Mouse (Mus musculus) mesoderm, embryonic 11.5 days (tissue): ENCODE measurements around the gene Lime1.
A peak's percentile ranks its signal among the peaks of the same experiment; 100 is the strongest.

Experiments
- DNase-seq: peaks from one replicate; pipeline ENCODE4 v3.0.0-alpha.2; 2012; ENCODE audit warnings: low read depth, low spot score

Gene Lime1

DNA sequence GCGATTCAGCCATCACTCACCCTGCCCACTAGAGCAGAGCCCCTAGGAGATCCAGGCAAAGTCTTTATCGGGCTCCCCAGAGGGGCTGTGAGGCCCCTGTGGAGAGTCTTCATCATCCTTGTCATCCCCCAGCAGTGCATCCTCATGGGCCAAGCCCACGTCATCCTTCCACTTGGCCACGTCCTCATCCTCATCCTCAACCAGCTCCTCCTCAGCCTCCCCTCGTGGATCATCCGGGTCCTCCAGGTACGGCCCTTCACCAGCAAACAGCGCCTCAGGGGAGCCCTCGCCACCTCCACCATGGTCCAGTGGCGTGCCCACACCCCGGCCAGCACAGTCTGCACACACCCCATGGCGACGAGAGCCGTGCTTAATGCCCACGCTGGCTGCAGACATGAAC, 11.1 kb downstream of the Lime1 start:
- no peak for DNase-seq

DNA sequence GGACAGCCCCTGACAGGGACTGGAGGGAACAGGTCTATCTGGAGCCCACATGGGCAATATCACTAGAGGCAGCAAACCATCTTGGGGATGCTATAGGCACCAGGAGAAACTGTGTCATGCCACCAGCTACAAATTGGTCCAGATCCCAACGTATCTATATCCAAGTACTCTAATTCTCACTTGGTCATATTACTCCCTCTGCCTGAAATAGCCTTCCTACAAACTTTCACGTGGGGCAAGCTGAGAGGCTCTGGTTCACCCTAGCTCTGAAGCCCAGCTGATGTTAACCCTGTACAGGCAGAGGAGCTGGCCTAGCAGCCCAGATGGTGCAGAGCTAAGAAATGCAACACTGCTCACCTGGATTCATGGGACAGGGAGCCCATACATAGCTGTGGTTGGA, 11.7 kb downstream of the Lime1 start:
- DNase-seq, result no peak

DNA sequence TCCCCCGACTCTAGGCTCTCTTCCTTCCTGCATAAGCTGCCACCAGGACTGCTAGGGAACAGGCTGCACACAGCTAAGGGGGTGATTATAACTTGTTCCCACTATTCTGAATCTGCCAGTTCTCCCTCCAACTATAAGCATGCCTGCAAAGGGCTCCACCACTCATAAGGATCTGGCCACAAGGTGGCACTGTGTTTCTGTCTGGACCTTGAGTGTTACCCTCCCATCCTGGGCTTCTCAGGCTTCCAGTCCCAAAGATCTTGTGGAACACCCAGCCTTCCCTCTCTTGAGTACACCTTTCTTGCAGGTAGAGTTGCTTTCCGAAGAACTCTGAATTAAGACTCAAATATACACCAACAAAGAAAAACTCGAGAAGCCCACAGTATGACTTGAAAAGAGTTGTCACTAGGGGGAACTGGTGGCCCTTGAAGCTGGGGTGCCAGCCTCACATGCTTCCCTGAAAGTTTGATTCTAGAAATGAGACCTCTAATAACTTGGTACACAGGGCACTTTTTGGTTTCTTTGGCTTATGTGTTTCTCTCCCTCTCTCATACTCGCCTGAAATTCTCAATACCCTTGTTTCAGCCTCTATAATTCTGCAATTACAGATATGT, 12.8 kb downstream of the Lime1 start:
- peak; percentile 89 for DNase-seq

DNA sequence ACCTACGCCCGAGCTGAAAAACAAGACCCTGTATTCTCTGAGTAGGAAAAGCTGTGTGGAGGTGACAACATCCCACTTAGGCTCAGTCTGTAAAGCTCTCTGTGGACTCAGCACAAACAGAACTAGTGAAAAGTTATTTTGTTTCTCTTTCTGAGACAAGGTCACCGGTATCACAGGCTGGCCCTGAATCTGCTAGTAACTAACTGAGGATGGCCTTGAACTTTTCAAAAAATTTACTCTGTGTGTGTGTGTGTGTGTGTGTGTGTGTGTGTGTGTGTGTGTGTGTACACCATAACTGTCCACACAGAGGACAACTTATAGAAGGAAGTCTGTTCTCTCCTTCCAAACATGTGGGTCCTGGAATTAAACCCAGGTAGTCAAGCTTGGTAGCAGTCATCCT, 14.2 kb downstream of the Lime1 start:
- no peak for DNase-seq

DNA sequence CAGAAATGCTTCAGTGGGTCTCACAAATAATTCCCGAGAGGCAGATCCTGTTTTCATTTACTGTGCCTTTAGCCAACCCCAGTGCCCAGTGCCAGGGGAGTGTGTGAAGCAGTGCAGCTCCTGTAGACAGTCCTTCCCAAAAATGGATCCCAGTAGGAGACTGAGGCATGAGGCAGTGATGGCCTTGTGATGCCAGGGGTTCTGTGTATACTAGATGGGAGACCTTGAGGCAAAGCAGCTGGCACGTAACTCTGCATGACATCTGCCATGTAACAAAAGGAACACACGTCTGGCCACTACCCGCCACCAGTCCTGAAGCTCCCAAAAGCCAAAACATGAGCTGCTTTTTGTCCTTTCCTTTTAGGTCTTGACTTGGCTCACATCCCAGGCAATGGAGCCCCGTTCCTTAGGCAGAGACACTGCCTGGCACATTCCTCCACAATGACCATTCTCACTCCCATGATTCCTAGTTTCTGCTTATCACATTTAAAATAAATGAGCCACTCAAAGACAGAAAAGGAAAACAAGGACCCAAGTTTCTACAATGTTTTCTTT, 17.4 kb downstream of the Lime1 start:
- DNase-seq, result no peak

DNA sequence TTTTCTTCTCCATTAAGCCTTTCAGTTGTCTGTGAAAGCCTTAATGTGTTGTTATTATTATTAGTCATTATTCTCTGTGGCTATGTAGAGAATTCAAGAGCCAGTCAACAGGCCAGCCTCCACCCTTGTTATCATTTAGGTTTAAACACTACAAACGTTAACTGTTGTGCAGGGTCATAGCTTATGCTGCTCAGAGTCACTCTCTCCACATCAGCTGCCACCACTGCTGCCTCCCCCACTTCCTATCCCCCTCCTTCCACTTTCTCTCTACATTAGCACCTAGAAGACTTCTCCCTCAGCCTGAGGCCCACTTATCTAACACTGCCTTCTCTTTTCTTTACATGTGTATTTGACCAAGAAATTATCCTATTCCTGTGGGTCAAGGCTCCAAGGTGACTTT, 21.6 kb downstream of the Lime1 start:
- no peak for DNase-seq

DNA sequence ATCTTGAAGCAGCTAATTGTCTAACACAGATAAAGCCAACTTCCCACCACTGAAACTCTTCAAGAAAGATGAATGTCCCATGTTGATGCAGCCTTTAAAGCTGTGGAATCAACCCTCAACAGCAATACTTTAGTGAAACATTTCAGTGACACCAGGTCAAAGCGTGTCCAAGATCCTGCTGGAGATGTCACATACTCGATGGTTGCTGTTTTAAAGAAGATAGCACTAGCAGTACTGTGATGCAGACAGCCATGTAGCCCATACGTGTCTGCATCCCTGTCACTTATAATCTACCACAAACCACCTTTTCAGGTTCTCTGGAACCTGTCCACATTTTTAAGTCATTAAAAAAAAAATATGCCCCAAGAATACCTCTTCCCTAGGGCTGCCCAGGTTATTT, 23.8 kb downstream of the Lime1 start:
- DNase-seq, result no peak

DNA sequence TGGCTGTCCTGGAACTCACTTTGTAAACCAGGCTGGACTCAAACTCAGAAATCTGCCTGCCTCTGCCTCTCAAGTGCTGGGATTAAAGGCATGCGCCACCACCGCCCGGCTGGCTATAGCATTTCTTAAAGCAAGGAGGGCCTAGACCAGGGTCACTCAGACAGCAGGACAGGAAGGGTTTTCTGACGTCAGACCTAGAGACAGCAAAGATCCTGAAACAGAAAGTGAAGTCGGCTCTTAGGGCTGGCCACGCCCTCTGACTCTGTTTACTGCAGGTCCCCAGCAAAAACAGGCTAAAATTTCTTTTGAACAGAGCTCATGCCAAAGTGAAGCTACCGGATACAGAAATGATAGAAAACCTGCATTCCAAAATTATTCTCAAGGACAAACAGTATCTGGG, 29.8 kb downstream of the Lime1 start:
- no peak for DNase-seq

DNA sequence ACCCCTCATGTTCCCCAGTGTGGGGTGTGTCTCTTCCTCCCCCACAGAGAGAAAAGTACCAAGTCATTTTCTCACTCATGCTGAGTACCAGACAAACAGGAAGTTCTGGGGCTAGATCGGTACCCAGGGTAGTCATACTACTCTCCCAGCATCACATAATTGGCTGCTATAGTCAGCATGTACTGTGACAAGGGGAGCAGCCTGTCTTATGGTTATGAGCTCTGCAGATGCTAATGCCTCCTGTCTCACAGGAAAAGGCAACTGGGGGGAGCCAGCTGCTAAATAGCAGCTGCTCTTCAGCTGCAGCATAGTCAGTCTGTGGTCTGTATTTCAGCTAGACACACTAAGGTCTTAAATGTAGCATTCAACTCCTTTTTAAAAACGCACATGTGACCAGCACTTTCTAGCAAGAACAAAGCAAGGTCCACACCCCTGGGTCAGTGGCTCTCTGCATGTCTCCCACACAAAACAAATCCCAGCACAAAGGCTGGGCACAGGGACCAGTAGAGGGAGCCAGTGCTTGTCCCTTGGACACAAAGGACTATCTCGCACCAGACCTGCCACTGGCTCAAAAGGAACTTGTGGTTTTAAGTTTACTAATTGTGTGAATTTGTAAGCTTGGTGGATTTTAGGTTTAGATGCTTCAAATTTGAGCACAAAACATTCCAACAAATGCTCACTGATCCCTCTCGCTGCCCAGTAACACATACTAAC, 31.0 kb downstream of the Lime1 start:
- peak; percentile 71 for DNase-seq

DNA sequence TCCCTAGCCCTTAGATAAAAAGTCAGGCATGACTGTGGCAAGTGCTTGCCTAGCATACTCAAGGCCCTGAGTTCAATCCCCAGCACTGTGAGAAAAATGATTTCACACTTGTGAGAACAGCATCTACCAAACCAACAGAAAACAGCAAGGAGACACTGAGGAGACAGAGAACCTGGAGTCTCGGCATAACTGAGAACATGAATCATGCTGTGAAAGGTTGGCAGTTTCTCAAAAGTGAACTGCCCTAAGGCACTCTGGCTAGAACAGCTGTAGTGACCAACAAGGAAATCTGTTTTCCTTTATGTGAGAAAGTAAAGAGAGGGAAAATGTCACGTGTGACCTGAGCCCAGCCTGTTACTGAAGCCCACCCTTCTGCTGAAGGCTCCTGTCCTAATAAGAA, 33.3 kb downstream of the Lime1 start:
- DNase-seq, result no peak

DNA sequence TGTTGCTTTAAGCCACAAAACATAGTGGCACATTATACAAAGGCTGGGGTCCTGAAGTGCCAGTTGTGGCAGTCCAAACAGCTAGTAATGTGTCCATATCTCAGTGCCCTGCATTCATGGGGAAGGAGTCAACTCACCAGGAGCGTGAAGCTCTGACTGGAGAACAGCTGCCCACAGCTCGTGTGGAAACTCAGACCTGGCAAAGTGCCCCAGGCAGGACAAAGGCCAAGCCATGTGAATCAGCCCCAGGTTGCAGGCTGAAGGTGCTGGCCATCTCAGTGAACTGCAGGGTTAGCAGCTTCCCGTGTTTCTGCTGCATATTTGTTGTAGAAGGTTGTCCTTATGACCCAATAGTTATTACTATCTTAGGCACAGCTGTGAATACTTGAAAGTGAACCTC, 36.1 kb downstream of the Lime1 start:
- DNase-seq, result no peak

DNA sequence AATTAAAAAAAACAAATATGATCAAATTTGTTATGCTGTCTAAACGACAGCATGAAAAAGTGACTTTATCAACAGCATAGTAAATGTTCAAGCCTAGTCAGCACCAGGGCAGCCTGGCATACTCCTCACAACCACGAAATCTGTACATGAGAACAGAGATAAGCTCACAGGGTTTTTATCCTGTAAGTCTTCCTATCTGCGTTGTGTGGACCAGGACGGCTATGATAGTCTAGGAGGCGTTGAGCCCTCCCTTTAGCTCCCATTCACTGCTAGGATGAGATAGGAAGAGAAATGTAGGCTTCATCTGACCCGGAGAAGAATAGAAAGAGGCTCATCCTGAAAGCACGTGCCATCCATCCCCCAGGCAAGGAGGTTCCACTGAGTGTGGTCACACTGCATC, 39.5 kb downstream of the Lime1 start:
- no peak for DNase-seq

DNA sequence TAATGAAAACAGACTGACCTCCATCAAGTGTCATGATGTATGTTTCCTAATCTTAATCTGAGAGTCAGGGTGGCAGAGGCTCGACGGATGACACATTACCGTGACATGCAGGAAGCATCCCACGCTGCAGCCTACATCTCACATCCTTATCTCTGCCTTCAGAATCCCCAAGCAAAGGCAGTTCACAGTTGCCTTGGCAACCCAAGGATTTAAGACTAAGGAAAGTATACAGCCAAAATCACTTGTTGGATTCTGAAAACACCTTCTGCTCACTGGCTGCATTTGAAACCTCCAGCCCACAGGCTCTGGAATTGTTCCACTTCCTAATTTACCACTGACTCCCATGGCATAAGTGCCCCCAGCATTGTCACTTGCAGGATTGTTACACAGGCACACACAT, 40.5 kb downstream of the Lime1 start:
- no peak for DNase-seq

DNA sequence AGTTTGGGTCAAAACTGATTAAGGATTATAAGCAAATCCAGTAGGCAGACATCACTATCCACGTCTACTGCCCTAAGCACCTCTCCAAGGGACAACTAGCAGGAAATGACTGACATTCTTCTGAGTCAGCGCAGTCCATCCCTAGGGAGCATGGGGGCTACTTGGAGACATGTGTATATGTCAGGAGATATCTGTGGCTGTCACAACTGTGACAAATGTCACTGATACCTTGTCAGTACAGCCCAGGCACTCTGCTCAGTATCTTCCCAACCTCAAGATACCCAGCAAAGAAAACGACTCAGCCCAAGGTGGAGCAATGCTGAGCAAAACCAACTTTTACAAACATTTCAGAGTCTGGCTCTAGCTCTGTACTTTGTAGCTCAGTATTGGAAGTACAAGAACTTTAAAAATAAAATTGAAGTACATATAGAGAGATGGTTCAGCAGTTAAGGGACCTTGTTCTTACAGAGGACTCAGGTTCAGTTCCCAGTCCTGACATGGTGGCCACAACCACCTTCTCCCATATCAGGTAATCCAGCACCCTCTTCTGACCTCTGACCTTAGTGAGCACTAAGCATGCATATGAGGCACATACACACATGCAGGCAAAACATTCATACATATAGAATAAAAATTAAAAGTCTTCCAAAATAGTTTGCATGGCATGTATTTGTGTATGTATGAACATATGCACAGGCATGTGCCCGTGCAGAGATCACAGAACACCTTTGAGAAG, 41.2 kb downstream of the Lime1 start:
- no peak for DNase-seq

DNA sequence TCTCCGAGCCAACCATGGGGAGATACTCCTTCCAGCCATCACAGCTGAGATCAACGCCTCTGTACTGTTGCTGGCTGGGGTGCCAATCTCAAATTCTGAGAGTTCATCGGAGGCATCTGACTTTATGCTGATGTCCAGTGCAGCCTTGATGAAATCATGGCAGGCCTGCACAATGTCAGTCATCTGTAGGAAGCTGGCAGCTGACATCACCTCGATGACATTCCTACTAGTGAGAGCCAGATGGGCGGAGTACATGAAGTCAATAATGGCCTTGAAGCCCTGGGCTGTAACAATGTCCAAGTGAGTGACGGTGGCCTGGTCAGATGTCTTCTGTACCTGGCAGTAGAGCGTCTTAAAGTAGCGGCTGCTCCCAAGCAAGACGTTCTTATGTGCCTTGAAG, 44.0 kb downstream of the Lime1 start:
- no peak for DNase-seq
